Mouse (Mus musculus) spleen, adult 2 months (tissue): ENCODE measurements at regions not wholly inside any gene's neighbourhood (a gene's known extent, or its start where the extent isn't known, plus 50 kb on each side); places are given as distances from the start of the nearest gene placed in this dataset.

Source experiments
- CTCF ChIP-seq: fragments of 200-500 bp; IDR thresholded peaks from 2 replicates; pipeline ENCODE4 v1.5.1; 2011; ENCODE audit warnings: mild to moderate bottlenecking, inconsistent platforms; ENCODE audit not compliant: insufficient read depth, insufficient read length, insufficient replicate concordance; ENCODE audit errors: extremely low read depth
- POLR2A ChIP-seq: fragments of 200-500 bp; IDR thresholded peaks from 2 replicates; pipeline ENCODE4 v1.6.1; 2011; ENCODE audit warnings: low read depth, low read length, inconsistent platforms

DNA sequence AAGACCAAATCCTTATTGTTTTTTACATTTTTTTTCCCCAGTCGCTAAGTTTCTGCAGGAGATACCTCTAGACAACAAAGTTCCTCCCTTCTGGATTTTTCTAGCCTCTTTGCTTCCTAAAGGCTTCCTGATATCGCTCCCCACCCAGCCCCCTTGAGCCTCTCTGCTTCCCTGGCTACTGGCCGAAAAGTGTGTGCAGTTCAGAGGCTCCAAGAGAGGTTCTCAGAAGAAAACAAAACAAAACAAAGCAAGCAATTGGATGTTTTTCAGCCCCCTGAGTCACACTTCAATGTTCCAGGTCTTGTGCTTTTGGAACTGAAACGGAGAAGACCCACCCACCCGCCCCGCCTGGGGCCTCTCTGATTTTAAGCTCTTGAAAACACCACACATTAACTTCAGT lies 54.1 kb upstream of the Fer start:
- no peak for TF ChIP-seq CTCF
- TF ChIP-seq POLR2A, result no peak
